Comparison of ENCODE assay signal across 29 mouse cellular contexts in genomic region chr10:114890726-114891430, GRCm38 (mm10).
A peak's percentile ranks its signal among the peaks of the same experiment; 100 is the strongest.
DNase-seq lines count a peak whose midpoint lies in the region; ATAC-seq and TF ChIP-seq lines count a peak whose summit lies in the region.
"Had no signal": no experiment of that assay in that cellular context is flagged by ENCODE, and none has a peak within 500 bp of the region (broad histone marks: within the 10 kb centered on the region; RNA-seq: fewer than 3 reads in every experiment).

No protein-coding gene starts in this region.

- DNase-seq in hindbrain, postnatal 0 days (ENCODE audit: low spot score): peak; percentile 74
- peak; percentile 82 for DNase-seq in cerebellum, adult 11 months
- peak; percentile 81 for DNase-seq in cerebellum, adult 8-10 months
- peak; percentile 80 to 88 for DNase-seq in cerebellum, postnatal 36 days
- DNase-seq in frontal cortex, postnatal 25 days (ENCODE audit: low spot score in 2 of 2): no peak
- DNase-seq in kidney, adult 8-10 months: no peak
- DNase-seq: adrenal gland, adult 2 months; B cell, adult 2 months; gastrocnemius, postnatal 10 days; heart, postnatal 4 days; kidney, adult 9 months; kidney, postnatal 14 days; layer of hippocampus, postnatal 36 days; liver, embryonic 13.5 days; lung, adult 2 months; lung, postnatal 14 days; thymus, adult 18-20 months; thymus, postnatal 36 days had no signal

- ATAC-seq in hindbrain, postnatal 0 days: peak; percentile 90
- ATAC-seq in hindbrain, embryonic 12.5 days (ENCODE audit: low FRiP score): no peak
- ATAC-seq: forebrain, embryonic 13.5 days; intestine, embryonic 15.5 days; midbrain, embryonic 13.5 days; Patski had no signal

- H3K4me3 ChIP-seq in hindbrain, postnatal 0 days (ENCODE audit: low read length): no peak overlapping the region
- H3K4me3 ChIP-seq in hindbrain, embryonic 12.5 days: no peak overlapping the region
- H3K4me3 ChIP-seq: embryonic facial prominence, embryonic 13.5 days; forebrain, embryonic 13.5 days; heart, embryonic 10.5 days; intestine, embryonic 15.5 days; limb, embryonic 13.5 days; liver, embryonic 13.5 days; midbrain, embryonic 13.5 days; neural tube, embryonic 12.5 days had no signal

- no peaks in the 10 kb centered on the region for H3K4me1 ChIP-seq in hindbrain, postnatal 0 days (ENCODE audit: insufficient read depth, low read length)
- H3K4me1 ChIP-seq in hindbrain, embryonic 12.5 days: no peaks in the 10 kb centered on the region
- H3K4me1 ChIP-seq: embryonic facial prominence, embryonic 13.5 days; forebrain, embryonic 13.5 days; heart, embryonic 10.5 days; intestine, embryonic 15.5 days; limb, embryonic 13.5 days; liver, embryonic 13.5 days; midbrain, embryonic 13.5 days; neural tube, embryonic 12.5 days had no signal

- no peaks in the 10 kb centered on the region for H3K36me3 ChIP-seq in hindbrain, postnatal 0 days (ENCODE audit: insufficient read depth, low read length)
- H3K36me3 ChIP-seq in hindbrain, embryonic 12.5 days: no peaks in the 10 kb centered on the region
- H3K36me3 ChIP-seq: embryonic facial prominence, embryonic 13.5 days; G1E; heart, embryonic 10.5 days; intestine, embryonic 15.5 days; limb, embryonic 13.5 days; liver, embryonic 13.5 days; midbrain, embryonic 13.5 days; neural tube, embryonic 12.5 days had no signal

- no peaks in the 10 kb centered on the region for H3K9me3 ChIP-seq in hindbrain, postnatal 0 days (ENCODE audit: low read length)
- H3K9me3 ChIP-seq in hindbrain, embryonic 12.5 days (replicated peaks): no peaks in the 10 kb centered on the region
- H3K9me3 ChIP-seq: embryonic facial prominence, embryonic 13.5 days; forebrain, embryonic 13.5 days; heart, embryonic 10.5 days; intestine, embryonic 15.5 days; limb, embryonic 13.5 days; liver, embryonic 13.5 days; midbrain, embryonic 13.5 days; neural tube, embryonic 12.5 days had no signal

- 77% methylated on average over 12 of the region's 12 CpGs for WGBS in hindbrain, postnatal 0 days
- 87% methylated on average over 12 of the region's 12 CpGs for WGBS in hindbrain, embryonic 12.5 days

- no peak overlapping the region for H3K4me2 ChIP-seq in hindbrain, postnatal 0 days (ENCODE audit: low read depth, low read length)
- no peak overlapping the region for H3K4me2 ChIP-seq in hindbrain, embryonic 12.5 days (replicated peaks)
- H3K4me2 ChIP-seq: embryonic facial prominence, embryonic 13.5 days; forebrain, embryonic 13.5 days; intestine, embryonic 15.5 days; limb, embryonic 13.5 days; liver, embryonic 13.5 days; midbrain, embryonic 13.5 days; neural tube, embryonic 12.5 days had no signal

- no peaks in the 10 kb centered on the region for H3K27me3 ChIP-seq in hindbrain, postnatal 0 days (ENCODE audit: insufficient read depth, low read length)
- no peaks in the 10 kb centered on the region for H3K27me3 ChIP-seq in hindbrain, embryonic 12.5 days
- H3K27me3 ChIP-seq: CH12.LX; embryonic facial prominence, embryonic 13.5 days; forebrain, embryonic 13.5 days; intestine, embryonic 15.5 days; limb, embryonic 13.5 days; liver, embryonic 13.5 days; midbrain, embryonic 13.5 days; neural tube, embryonic 12.5 days; Patski had no signal

- H3K27ac ChIP-seq in hindbrain, postnatal 0 days: 0 out of 2 replicates have a peak overlapping the region, but pooled peaks have one; percentile 8
- H3K27ac ChIP-seq in hindbrain, embryonic 12.5 days: no peak overlapping the region
- H3K27ac ChIP-seq: embryonic facial prominence, embryonic 13.5 days; forebrain, embryonic 13.5 days; heart, embryonic 10.5 days; intestine, embryonic 15.5 days; limb, embryonic 13.5 days; liver, embryonic 13.5 days; midbrain, embryonic 13.5 days; neural tube, embryonic 12.5 days had no signal

- no peak for TF ChIP-seq CTCF in hindbrain, postnatal 0 days (IDR thresholded peaks at IDR 0.05; ENCODE audit: low read depth)

- no peak overlapping the region for H3K9ac ChIP-seq in hindbrain, postnatal 0 days (replicated peaks; ENCODE audit: low read length)
- H3K9ac ChIP-seq in hindbrain, embryonic 12.5 days: no peak overlapping the region
- H3K9ac ChIP-seq: embryonic facial prominence, embryonic 13.5 days; forebrain, embryonic 13.5 days; intestine, embryonic 15.5 days; limb, embryonic 13.5 days; liver, embryonic 13.5 days; midbrain, embryonic 13.5 days; neural tube, embryonic 12.5 days had no signal

Comparison
In these comparisons a context has a peak if more than half of its experiments do, and no peak if none do; other contexts are left out.
1. DNase-seq: peak in hindbrain, postnatal 0 days (single experiment), cerebellum, adult 11 months (single experiment), cerebellum, adult 8-10 months (single experiment) and cerebellum, postnatal 36 days (2 of 2); none in frontal cortex, postnatal 25 days (0 of 2) and kidney, adult 8-10 months (0 of 2).